In the genomic region with DNA sequence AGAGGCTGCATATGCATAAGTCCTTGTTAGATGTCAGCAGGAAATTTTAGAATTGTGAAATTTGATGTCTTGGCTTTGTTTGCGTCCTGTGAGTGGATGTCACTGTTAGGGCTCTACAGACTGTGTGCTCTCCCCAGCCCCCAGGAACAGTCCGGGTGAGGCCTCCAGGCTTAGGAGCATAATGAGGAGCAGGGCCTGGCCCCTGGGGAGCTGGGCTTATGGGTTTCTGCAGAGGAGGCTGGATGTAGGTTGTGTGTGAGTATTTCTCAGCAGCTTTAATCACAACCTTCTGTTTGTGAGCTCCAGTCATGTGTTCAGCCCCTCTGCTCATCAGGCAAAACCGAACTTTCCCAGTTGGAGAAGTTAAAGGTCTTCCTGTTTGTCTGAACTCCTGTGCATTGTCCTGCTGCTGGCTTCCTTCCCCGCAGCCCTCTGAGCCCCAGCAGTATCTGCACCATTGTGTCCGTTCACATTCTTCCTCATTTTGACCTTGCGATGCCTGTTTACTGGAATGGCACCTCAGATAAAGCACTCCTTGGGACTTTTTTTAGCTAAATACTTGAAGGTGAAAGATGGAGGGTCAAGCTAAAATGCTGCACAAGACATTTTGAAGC, we compare ENCODE assay signal across 9 mouse cellular contexts.
DNase-seq lines count a peak whose midpoint lies in the region; ATAC-seq and TF ChIP-seq lines count a peak whose summit lies in the region.
"Had no signal": no experiment of that assay in that cellular context is flagged by ENCODE, and none has a peak within 500 bp of the region (broad histone marks: within the 10 kb centered on the region; RNA-seq: fewer than 3 reads in every experiment).

No protein-coding gene starts in this region.

- no peak overlapping the region for H3K4me2 ChIP-seq in hindbrain, embryonic 16.5 days (ENCODE audit: low read length)
- H3K4me2 ChIP-seq in hindbrain, postnatal 0 days (ENCODE audit: low read depth, low read length): no peak overlapping the region
- no peak overlapping the region for H3K4me2 ChIP-seq in intestine, embryonic 15.5 days (replicated peaks)

- no peaks in the 10 kb centered on the region for H3K27me3 ChIP-seq in hindbrain, embryonic 16.5 days (replicated peaks; ENCODE audit: control insufficient read depth, insufficient read depth, low read length)
- no peaks in the 10 kb centered on the region for H3K27me3 ChIP-seq in hindbrain, postnatal 0 days (ENCODE audit: insufficient read depth, low read length)
- no peaks in the 10 kb centered on the region for H3K27me3 ChIP-seq in intestine, embryonic 15.5 days (replicated peaks)

- H3K9me3 ChIP-seq in hindbrain, embryonic 16.5 days (ENCODE audit: control insufficient read depth, low read length): no peaks in the 10 kb centered on the region
- no peaks in the 10 kb centered on the region for H3K9me3 ChIP-seq in hindbrain, postnatal 0 days (ENCODE audit: low read length)
- no peaks in the 10 kb centered on the region for H3K9me3 ChIP-seq in intestine, embryonic 15.5 days

- no peaks in the 10 kb centered on the region for H3K36me3 ChIP-seq in hindbrain, embryonic 16.5 days (ENCODE audit: control insufficient read depth, insufficient read depth, low read length)
- no peaks in the 10 kb centered on the region for H3K36me3 ChIP-seq in hindbrain, postnatal 0 days (ENCODE audit: insufficient read depth, low read length)
- no peaks in the 10 kb centered on the region for H3K36me3 ChIP-seq in intestine, embryonic 15.5 days

- intact Hi-C loops in left cerebral cortex, postnatal 36 days (cut with DNase I): no loop called here

- no peak overlapping the region for H3K4me3 ChIP-seq in hindbrain, embryonic 16.5 days (ENCODE audit: low read length)
- no peak overlapping the region for H3K4me3 ChIP-seq in hindbrain, postnatal 0 days (ENCODE audit: low read length)
- no peak overlapping the region for H3K4me3 ChIP-seq in intestine, embryonic 15.5 days (replicated peaks)
- H3K4me3 ChIP-seq: erythroblast, embryonic 14.5 days had no signal

- WGBS in hindbrain, embryonic 16.5 days: 57% methylated on average over 6 of the region's 6 CpGs
- WGBS in hindbrain, postnatal 0 days: 53% methylated on average over 6 of the region's 6 CpGs
- 54% methylated on average over 6 of the region's 6 CpGs for WGBS in intestine, embryonic 15.5 days

- ATAC-seq in hindbrain, embryonic 16.5 days: no peak
- no peak for ATAC-seq in hindbrain, postnatal 0 days
- no peak for ATAC-seq in intestine, embryonic 15.5 days
- no peak for ATAC-seq in megakaryocyte progenitor cell, adult 5-6 weeks (replicated peaks; ENCODE audit: poor library complexity)

- no peak overlapping the region for H3K9ac ChIP-seq in hindbrain, embryonic 16.5 days (ENCODE audit: low read depth, low read length)
- no peak overlapping the region for H3K9ac ChIP-seq in hindbrain, postnatal 0 days (replicated peaks; ENCODE audit: low read length)
- H3K9ac ChIP-seq in intestine, embryonic 15.5 days: no peak overlapping the region

- DNase-seq in hindbrain, postnatal 0 days (ENCODE audit: low spot score): no peak
- DNase-seq in 3T3-L1 (ENCODE audit: low read depth, low spot score) (peak; percentile 61), R1 (ENCODE audit: low read depth, low spot score) (peak; percentile 16)
- no peak for DNase-seq in left cerebral cortex, postnatal 36 days (ENCODE audit: low spot score in 2 of 2)
- no peak for DNase-seq in cerebellum, postnatal 25 days

- no peak for TF ChIP-seq CTCF in hindbrain, postnatal 0 days (IDR thresholded peaks at IDR 0.05; ENCODE audit: low read depth)

- H3K27ac ChIP-seq in hindbrain, embryonic 16.5 days (ENCODE audit: low read depth, low read length): peak overlapping the region; percentile 32; the same call in 1 of the 2 replicates
- H3K27ac ChIP-seq in hindbrain, postnatal 0 days: no peak overlapping the region
- H3K27ac ChIP-seq in intestine, embryonic 15.5 days: peak overlapping the region; percentile 79; the same call in 1 of the 2 replicates

- peaks cover 5% of the 10 kb centered on the region for H3K4me1 ChIP-seq in hindbrain, embryonic 16.5 days (ENCODE audit: control insufficient read depth, insufficient read depth, low read depth, low read length)
- no peaks in the 10 kb centered on the region for H3K4me1 ChIP-seq in hindbrain, postnatal 0 days (ENCODE audit: insufficient read depth, low read length)
- peaks cover 22% of the 10 kb centered on the region for H3K4me1 ChIP-seq in intestine, embryonic 15.5 days (replicated peaks)

Comparison
In these comparisons a context has a peak if more than half of its experiments do, and no peak if none do; other contexts are left out.
1. DNase-seq: peak in 3T3-L1 (single experiment) and R1 (single experiment); none in hindbrain, postnatal 0 days (single experiment), left cerebral cortex, postnatal 36 days (0 of 2) and cerebellum, postnatal 25 days (0 of 2).